Mouse (Mus musculus): ENCODE data around the gene B230104I21Rik.

The B230104I21Rik gene

DNA sequence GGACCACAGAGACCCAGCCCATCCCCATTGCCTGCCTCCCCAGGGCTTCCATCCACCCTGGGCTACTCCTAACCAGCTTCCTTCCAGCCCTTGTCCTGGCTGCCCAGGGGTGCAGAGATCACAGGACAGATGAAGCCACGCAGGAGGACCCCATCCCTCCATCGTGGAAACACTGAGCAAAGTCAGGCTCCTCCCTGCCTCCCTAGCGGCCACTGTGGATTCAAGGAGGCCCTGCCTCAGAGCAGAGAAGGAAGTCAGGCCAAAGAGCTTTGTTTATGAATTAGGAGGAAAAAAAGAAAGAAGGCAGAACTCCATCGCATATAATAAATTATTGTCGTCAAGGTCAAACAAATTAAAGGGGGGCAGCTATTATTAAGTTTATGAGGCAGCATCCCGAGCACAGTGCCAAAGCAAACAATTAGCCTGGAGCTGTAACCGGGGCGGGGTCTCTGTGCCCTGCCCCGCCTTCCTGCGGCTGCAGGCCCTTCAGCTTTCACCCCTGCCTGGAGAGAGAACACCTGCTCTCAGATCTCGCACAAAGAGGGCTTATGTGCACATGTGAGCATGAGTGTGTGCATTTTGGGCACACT lies 12.4 kb downstream of the B230104I21Rik start:
- in situ Hi-C loops (cut with MboI) = no loop called here

GRCm38 (mm10) chr4:154352246-154352645 lies 16.3 kb downstream of the B230104I21Rik start:
- in situ Hi-C loops (cut with MboI) = no loop called here

DNA sequence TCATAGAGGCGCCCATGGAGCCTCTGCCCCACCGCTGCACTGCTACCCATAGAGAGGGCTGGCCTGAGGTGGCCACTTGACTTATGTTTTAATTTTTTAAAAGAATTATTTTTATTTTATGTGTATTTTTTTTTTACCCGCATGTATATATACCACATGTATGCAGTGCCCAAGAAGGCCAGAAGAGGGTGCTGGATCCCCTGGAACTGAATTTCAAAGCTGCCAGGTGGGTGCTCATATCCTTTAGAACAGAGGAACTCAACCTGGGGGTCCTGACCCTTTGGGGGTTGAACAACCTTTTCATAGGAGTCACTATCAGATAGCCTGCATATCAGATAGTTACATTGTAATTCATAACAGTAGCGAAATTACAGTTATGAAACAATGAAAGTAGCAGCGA lies 19.5 kb downstream of the B230104I21Rik start:
- in situ Hi-C loops (cut with MboI) = no loop called here

GRCm38 (mm10) chr4:154358370-154358769 lies 22.4 kb downstream of the B230104I21Rik start:
- in situ Hi-C loops (cut with MboI) = no loop called here

GRCm38 (mm10) chr4:154358816-154359215 lies 22.9 kb downstream of the B230104I21Rik start:
- in situ Hi-C loops (cut with MboI) = no loop called here

DNA sequence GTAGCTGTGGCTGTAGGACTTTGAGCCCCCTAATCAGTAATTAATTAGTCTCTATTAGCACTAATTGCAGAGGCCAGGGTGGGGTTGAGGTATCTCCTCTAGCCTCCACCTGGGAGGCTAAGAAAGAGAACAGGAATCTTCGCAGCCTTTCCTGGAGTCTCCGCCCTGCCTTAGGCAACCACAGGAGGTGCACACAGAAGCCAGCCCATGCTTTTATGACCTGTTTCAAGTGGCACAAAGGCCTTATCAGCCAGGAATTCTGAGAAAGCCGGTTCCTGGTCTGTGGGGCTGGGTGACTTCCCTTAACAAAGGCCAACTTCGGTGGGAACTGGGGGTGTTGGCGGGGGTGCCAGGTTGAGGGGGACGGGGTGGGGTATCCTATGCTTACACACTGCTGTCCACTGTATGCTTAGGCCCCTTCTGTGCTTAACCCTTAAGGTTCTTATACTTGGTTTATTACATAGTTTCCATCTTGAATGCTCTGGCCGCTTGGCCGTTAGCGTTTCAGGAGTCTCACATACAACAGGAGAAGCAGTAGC lies 23.9 kb downstream of the B230104I21Rik start:
- in situ Hi-C loops (cut with MboI) = no loop called here

- in situ Hi-C loops (cut with MboI) = no loop called here
Observed at GRCm38 (mm10) chr4:154360441-154360840, 24.5 kb downstream of the B230104I21Rik start.

GRCm38 (mm10) chr4:154360850-154361249 lies 24.9 kb downstream of the B230104I21Rik start:
- in situ Hi-C loops (cut with MboI) = no loop called here

DNA sequence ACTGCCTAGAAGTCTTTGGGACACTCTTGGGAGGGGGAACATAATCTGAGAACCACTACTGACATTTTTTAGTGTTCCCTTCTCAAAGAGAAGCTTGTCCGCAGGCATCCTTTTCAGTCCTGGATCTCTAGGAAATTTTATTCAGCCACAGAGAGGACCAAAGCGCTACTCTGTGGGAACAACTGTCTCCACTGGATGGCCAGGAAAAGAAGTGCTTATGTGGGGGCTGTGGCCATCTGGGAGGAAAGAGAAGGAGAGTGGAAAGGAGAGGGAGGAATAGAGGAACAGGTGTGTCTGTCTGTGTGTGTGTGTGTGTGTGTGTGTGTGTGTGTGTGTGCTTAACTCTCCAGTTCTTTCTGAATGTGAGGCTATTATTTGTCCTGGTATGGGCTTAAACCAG lies 28.8 kb downstream of the B230104I21Rik start:
- in situ Hi-C loops (cut with MboI) = no loop called here

GRCm38 (mm10) chr4:154366836-154367235 lies 30.9 kb downstream of the B230104I21Rik start:
- in situ Hi-C loops (cut with MboI) = no loop called here

DNA sequence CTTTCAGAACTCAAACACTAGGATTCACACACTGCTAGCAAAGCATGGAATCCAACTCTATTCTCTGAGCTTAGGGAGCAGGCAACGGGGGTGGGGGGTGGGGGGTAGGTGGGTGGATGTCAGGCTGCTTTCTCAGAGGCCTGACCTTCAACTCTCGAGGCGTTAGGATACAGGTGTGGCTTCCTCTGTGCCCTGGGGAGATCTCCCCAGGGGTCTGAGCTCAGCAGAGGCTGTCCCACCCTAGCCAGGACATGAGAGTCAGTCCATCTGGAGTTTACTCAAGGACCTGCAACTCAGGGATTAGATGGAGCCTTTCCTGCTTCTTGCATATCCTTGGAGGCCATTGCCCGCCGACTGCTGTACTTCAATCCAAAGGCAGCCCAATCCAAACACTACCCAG lies 33.2 kb downstream of the B230104I21Rik start:
- in situ Hi-C loops (cut with MboI) = no loop called here

DNA sequence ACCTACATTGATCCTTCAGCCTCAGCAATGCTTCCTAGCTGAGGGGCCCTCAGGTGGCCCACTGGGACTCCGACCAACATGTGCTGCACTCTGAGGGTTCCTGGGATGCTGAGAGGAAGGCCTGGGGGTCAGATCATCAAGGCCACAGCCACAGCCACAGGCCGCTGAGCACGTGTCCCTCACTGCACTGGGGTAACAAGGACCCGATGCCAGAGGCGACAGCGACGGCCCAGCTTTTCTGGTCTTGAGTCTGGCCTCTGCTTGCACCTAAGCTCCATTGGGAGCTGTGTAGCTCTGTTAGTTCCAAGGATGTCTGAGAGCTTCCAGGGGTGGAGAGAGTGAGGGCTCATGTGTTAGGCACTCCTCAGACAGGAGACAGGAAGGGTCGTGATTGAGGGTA lies 34.9 kb downstream of the B230104I21Rik start:
- in situ Hi-C loops (cut with MboI) = no loop called here

DNA sequence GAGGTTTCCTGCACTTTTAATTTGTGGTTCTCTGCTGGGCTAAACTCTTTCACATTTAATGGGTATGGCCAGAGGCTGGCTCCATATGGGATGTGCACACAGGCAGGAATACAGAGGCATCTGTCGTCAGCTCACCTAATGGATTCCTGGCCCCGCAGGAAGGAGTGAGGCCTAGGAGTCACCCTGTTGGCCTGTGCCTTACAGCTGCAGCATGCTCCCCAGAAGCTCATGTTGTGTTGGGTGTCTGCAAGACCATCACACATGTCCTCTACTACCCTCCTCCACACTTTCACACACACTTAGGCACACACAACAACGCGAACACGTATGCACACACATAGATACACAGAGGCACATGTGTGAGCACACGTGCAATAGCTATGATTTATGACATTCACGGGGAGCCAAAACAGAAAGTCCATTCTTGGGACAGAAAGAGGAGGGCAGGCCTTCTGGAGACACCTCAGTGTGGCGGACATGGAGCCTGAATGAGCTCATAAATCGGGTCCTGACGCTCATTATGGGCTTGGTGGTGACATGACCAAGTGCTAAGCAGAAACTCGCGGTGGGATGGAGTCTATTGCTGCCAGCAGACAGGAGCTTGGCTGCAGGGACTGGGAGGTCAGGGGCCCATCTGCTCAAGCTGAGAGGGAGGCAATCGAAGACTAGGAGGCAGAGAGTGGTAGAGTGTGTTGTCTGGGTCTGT lies 35.8 kb downstream of the B230104I21Rik start:
- in situ Hi-C loops (cut with MboI) = no loop called here

- in situ Hi-C loops (cut with MboI) = no loop called here
Observed at GRCm38 (mm10) chr4:154375939-154376625, 40.2 kb downstream of the B230104I21Rik start.

DNA sequence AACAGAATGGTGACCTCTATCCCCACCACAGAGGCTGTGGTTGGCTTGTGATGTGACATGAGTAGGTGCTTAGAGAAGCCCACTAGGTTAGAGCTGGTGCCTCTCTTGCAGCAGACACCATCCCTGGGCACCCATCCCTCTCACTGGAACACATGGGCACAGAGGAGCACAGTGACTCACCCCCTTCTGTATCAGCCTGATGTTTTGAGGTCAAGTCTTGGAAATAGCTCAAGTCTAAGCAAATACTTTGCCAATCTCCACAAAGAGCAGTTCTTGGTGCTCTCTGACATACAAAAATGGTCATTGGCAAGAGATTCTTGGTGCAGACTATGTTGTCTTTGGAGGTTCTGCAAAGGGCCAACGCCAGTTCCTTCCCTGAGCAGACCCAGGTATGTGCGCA lies 42.9 kb downstream of the B230104I21Rik start:
- in situ Hi-C loops (cut with MboI) = no loop called here

DNA sequence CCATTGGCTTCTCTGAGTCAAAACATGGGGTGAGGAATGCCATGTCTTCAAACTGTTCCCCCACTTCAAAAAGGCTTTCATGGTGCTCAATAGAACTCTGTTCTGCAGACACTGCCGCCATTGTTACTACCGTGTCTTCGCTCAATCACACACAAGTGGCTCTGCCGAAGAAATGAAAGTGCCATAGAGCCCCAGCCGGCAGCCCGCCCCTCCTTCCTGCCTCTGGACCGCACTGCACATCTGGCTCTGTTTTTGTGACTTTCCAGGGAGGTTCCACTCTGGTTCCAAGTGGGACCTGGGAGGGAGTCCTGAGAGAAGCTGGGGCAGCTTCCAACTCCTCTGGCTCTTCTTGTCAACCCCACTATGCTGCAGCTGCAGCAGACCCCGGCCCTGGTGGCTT lies 49.3 kb downstream of the B230104I21Rik start:
- in situ Hi-C loops (cut with MboI) = no loop called here

DNA sequence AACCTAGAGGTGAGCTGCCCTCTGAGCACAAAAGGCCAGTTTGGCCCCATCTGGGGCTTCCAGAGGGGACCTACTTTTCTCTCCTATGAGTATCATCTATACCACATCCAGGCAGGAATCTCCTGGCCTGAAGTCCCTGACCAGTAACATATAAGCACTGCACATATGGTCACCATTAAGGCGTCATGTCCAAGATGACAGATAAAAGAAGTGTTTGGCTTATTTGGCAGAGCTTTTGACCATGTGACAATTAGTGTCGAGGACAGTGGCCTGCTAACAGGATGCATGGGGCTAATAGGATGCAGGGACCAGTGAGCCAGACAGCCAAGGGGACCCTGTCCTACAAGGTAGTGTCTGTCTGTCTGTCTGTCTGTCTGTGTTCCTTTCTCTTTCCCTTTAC lies 50.0 kb downstream of the B230104I21Rik start:
- in situ Hi-C loops (cut with MboI) = no loop called here

GRCm38 (mm10) chr4:154386810-154387209 lies 50.9 kb downstream of the B230104I21Rik start:
- in situ Hi-C loops (cut with MboI) = no loop called here

GRCm38 (mm10) chr4:154389641-154390040 lies 53.7 kb downstream of the B230104I21Rik start:
- in situ Hi-C loops (cut with MboI) = no loop called here

DNA sequence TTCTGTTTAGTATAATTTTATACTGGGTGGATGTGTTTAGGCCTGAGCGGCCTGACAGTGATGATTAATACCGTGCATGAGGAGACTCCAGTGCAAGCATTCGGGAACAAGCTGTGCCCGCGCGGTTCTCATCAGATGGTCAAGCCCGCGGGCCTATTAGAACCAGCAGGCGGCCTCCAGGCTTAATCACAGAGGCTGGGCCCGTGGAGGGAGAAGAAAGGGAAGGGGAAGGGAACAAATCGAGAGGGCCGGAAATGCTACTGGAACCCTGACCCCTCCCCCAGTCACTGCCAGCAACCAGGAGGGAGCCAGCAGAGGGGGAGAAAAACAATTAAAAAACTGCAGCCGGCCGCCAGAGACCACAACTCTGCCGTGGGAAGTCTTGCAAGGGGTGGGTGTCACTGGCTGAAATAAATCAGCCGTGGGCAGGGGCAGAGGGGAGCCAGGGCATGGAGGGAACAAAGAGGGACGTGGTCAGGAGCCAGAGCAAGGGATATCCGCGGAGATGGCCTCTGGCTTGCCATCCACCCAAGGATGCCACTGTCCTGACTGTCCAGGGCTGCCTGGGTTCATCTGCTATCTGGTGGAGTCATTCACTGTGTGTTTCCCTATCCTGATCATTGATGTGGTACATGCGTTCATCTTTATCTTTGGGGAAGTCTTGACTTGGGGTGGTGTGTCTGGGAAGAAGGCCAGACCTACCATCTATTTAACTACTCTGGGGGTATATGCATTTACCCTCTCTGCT lies 54.6 kb downstream of the B230104I21Rik start:
- in situ Hi-C loops (cut with MboI) = no loop called here

GRCm38 (mm10) chr4:154392641-154393040 lies 56.7 kb downstream of the B230104I21Rik start:
- in situ Hi-C loops (cut with MboI) = no loop called here
